In the genomic region with DNA sequence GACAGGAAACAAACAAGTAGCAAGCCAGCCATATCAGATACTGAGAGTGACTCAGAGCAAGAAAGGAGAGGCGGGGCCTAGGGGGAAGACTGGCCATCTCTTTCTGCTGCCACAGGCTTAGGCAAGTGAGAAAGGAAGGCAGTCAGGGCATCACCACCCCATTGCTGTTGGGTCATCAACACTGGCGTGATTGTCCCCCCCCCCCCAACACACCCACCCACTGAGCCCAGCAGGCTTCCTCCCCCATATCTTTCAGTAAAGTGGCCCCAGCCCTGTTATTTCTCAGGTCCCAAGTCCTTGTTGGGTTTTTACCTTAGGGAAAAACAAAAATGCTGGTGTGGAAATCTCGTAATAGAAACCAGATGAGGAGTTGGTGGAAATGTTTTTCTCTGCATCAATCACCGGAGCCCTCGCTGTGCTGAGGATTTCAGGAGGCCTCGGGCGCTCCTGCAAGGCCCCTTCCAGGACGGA, we compare ENCODE assay signal across 13 mouse cellular contexts.
DNase-seq lines count a peak whose midpoint lies in the region; ATAC-seq and TF ChIP-seq lines count a peak whose summit lies in the region.
"Had no signal": no experiment of that assay in that cellular context is flagged by ENCODE, and none has a peak within 500 bp of the region (broad histone marks: within the 10 kb centered on the region; RNA-seq: fewer than 3 reads in every experiment).

No protein-coding gene starts in this region.

- TF ChIP-seq RAD21 in CH12.LX (IDR thresholded peaks at IDR 0.05; ENCODE audit: low read depth, low read length): no peak

- no peaks in the 10 kb centered on the region for H3K79me2 ChIP-seq in CH12.LX (replicated peaks; ENCODE audit: control insufficient read depth, extremely low read depth, insufficient read depth, poor library complexity, severe bottlenecking)

- peaks cover 12% of the 10 kb centered on the region; the same call in 1 of the 2 replicates for H3K4me1 ChIP-seq in hindbrain, embryonic 12.5 days
- no peaks in the 10 kb centered on the region for H3K4me1 ChIP-seq in hindbrain, embryonic 16.5 days (ENCODE audit: control insufficient read depth, insufficient read depth, low read depth, low read length)
- peaks cover 6 to 9% of the 10 kb centered on the region in 2 experiments for H3K4me1 ChIP-seq in CH12.LX (ENCODE audit: control insufficient read depth in 1 of 2, insufficient read depth in 2 of 2)
- peaks cover 46% of the 10 kb centered on the region for H3K4me1 ChIP-seq in limb, embryonic 13.5 days

- 54% methylated on average over 8 of the region's 8 CpGs for WGBS in hindbrain, embryonic 12.5 days
- 78% methylated on average over 8 of the region's 8 CpGs for WGBS in hindbrain, embryonic 16.5 days
- WGBS in limb, embryonic 13.5 days: 18% methylated on average over 8 of the region's 8 CpGs

- H3K9me3 ChIP-seq in hindbrain, embryonic 12.5 days (replicated peaks): peaks cover 3% of the 10 kb centered on the region; the same call in 1 of the 2 replicates
- H3K9me3 ChIP-seq in hindbrain, embryonic 16.5 days (ENCODE audit: control insufficient read depth, low read length): no peaks in the 10 kb centered on the region
- H3K9me3 ChIP-seq in CH12.LX (replicated peaks; ENCODE audit: low read length): peaks cover 3% of the 10 kb centered on the region
- no peaks in the 10 kb centered on the region; the same call in 1 of the 2 replicates for H3K9me3 ChIP-seq in limb, embryonic 13.5 days

- peak; percentile 50; the same call in 1 of the 2 replicates for TF ChIP-seq EP300 in CH12.LX (IDR thresholded peaks at IDR 0.05; ENCODE audit: low read length)

- intact Hi-C loops in left cerebral cortex, postnatal 14 days (cut with DNase I): no loop called here

- in situ Hi-C loops in CH12.LX (cut with MboI; ENCODE audit: low pct_ligation_motif_present, low pct_unique_long_range_greater_than_20kb, low sequenced_read_pairs): no loop called here

- dilution Hi-C loops in CH12.LX (cut with MboI; ENCODE audit: extremely low pct_ligation_motif_present, extremely low pct_unique_long_range_greater_than_20kb, low sequenced_read_pairs): no loop called here

- no peaks in the 10 kb centered on the region for H3K27me3 ChIP-seq in hindbrain, embryonic 12.5 days
- no peaks in the 10 kb centered on the region for H3K27me3 ChIP-seq in hindbrain, embryonic 16.5 days (replicated peaks; ENCODE audit: control insufficient read depth, insufficient read depth, low read length)
- H3K27me3 ChIP-seq in CH12.LX (replicated peaks): peaks cover 54% of the 10 kb centered on the region
- no peaks in the 10 kb centered on the region for H3K27me3 ChIP-seq in limb, embryonic 13.5 days

- no peak for TF ChIP-seq CTCF in CH12.LX (conservative IDR thresholded peaks at IDR 0.05 in 1 of 2, IDR thresholded peaks at IDR 0.05 in 1 of 2; ENCODE audit: low read depth in 2 of 2, low read length in 2 of 2)

- no peak overlapping the region for H3K9ac ChIP-seq in hindbrain, embryonic 12.5 days
- no peak overlapping the region for H3K9ac ChIP-seq in hindbrain, embryonic 16.5 days (ENCODE audit: low read depth, low read length)
- H3K9ac ChIP-seq in CH12.LX (ENCODE audit: insufficient read depth, low read depth): no peak overlapping the region
- no peak overlapping the region for H3K9ac ChIP-seq in limb, embryonic 13.5 days

- H3K27ac ChIP-seq in hindbrain, embryonic 12.5 days: peak overlapping the region; percentile 35; the same call in 1 of the 2 replicates
- no peak overlapping the region for H3K27ac ChIP-seq in hindbrain, embryonic 16.5 days (ENCODE audit: low read depth, low read length)
- H3K27ac ChIP-seq in CH12.LX (ENCODE audit: insufficient read depth, low read depth): no peak overlapping the region
- peak overlapping the region; percentile 79; the same call in 1 of the 2 replicates for H3K27ac ChIP-seq in limb, embryonic 13.5 days

- DNase-seq in CH12.LX (ENCODE audit: extremely low read depth): peak; percentile 49
- DNase-seq in adrenal gland, postnatal 36 days: peak; percentile 21 to 60
- no peak for DNase-seq in left cerebral cortex, postnatal 14 days (ENCODE audit: low spot score in 2 of 2)
- no peak for DNase-seq in B cell, adult 2 months
- DNase-seq: cerebellum, postnatal 36 days; heart, postnatal 14 days; kidney, postnatal 10 days; right cerebral cortex, postnatal 4 days; thymus, adult 2 months had no signal

- ATAC-seq in hindbrain, embryonic 12.5 days (ENCODE audit: low FRiP score): no peak
- ATAC-seq in hindbrain, embryonic 16.5 days: no peak
- ATAC-seq in limb, embryonic 13.5 days (ENCODE audit: low FRiP score, low read depth): 0 out of 2 replicates have a peak, but pooled peaks have one; percentile 20

- H3K4me3 ChIP-seq in hindbrain, embryonic 12.5 days: no peak overlapping the region
- H3K4me3 ChIP-seq in hindbrain, embryonic 16.5 days (ENCODE audit: low read length): no peak overlapping the region
- no peak overlapping the region for H3K4me3 ChIP-seq in CH12.LX (replicated peaks in 1 of 3; ENCODE audit: low read depth in 2 of 3, low read length in 2 of 3, poor library complexity in 1 of 3)
- H3K4me3 ChIP-seq in limb, embryonic 13.5 days: no peak overlapping the region
- H3K4me3 ChIP-seq: midbrain, embryonic 10.5 days had no signal

- H3K4me2 ChIP-seq in hindbrain, embryonic 12.5 days (replicated peaks): no peak overlapping the region
- no peak overlapping the region for H3K4me2 ChIP-seq in hindbrain, embryonic 16.5 days (ENCODE audit: low read length)
- H3K4me2 ChIP-seq in CH12.LX (ENCODE audit: insufficient read depth, low read depth, poor library complexity, severe bottlenecking): no peak overlapping the region
- 0 out of 2 replicates have a peak overlapping the region, but pooled peaks have one; percentile 5 for H3K4me2 ChIP-seq in limb, embryonic 13.5 days (replicated peaks)

- no peaks in the 10 kb centered on the region for H3K36me3 ChIP-seq in hindbrain, embryonic 12.5 days
- no peaks in the 10 kb centered on the region for H3K36me3 ChIP-seq in hindbrain, embryonic 16.5 days (ENCODE audit: control insufficient read depth, insufficient read depth, low read length)
- H3K36me3 ChIP-seq in CH12.LX (replicated peaks in 1 of 2; ENCODE audit: control insufficient read depth in 1 of 2, insufficient read depth in 1 of 2, low read length in 1 of 2): no peaks in the 10 kb centered on the region
- H3K36me3 ChIP-seq in limb, embryonic 13.5 days: no peaks in the 10 kb centered on the region
- H3K36me3 ChIP-seq: midbrain, embryonic 10.5 days had no signal

- TF ChIP-seq POLR2A in CH12.LX (IDR thresholded peaks at IDR 0.05; ENCODE audit: low read depth, low read length): no peak

TF ChIP-seq in CH12.LX, 34 proteins besides CTCF, POLR2A, EP300 and RAD21:
- peak; percentile 91 for TF ChIP-seq IRF4 (IDR thresholded peaks at IDR 0.05; ENCODE audit: low read depth, low read length)
- no peak for TF ChIP-seq ZNF384 (IDR thresholded peaks at IDR 0.05; ENCODE audit: low read depth, low read length)
- TF ChIP-seq USF1 (IDR thresholded peaks at IDR 0.05; ENCODE audit: low read depth, low read length): no peak
- no peak for TF ChIP-seq TCF12 (IDR thresholded peaks at IDR 0.05; ENCODE audit: low read depth, low read length)
- no peak for TF ChIP-seq MYC (IDR thresholded peaks at IDR 0.05; ENCODE audit: low read depth, low read length)
- no peak for TF ChIP-seq BHLHE40 (IDR thresholded peaks at IDR 0.05; ENCODE audit: low read depth, low read length)
- TF ChIP-seq CHD1 (IDR thresholded peaks at IDR 0.05; ENCODE audit: low read depth, low read length): no peak
- TF ChIP-seq ZC3H11A (IDR thresholded peaks at IDR 0.05; ENCODE audit: low read depth, low read length): no peak
- peak; percentile 48 for TF ChIP-seq JUND (conservative IDR thresholded peaks at IDR 0.05; ENCODE audit: low read depth, low read length)

Comparison
In these comparisons a context has a peak if more than half of its experiments do, and no peak if none do; other contexts are left out.
1. H3K27ac ChIP-seq: peak in hindbrain, embryonic 12.5 days (single experiment) and limb, embryonic 13.5 days (single experiment); none in hindbrain, embryonic 16.5 days (single experiment) and CH12.LX (single experiment).
2. DNase-seq: peak in CH12.LX (single experiment) and adrenal gland, postnatal 36 days (2 of 2); none in left cerebral cortex, postnatal 14 days (0 of 2) and B cell, adult 2 months (0 of 2).